Mouse (Mus musculus): ENCODE measurements around the gene Gm7982.
"Not testable (repeated sequence)": the region's sequence is repeated elsewhere in the genome, so short reads cannot be mapped to it uniquely, and the experiment has no call there.

The Gm7982 gene

DNA sequence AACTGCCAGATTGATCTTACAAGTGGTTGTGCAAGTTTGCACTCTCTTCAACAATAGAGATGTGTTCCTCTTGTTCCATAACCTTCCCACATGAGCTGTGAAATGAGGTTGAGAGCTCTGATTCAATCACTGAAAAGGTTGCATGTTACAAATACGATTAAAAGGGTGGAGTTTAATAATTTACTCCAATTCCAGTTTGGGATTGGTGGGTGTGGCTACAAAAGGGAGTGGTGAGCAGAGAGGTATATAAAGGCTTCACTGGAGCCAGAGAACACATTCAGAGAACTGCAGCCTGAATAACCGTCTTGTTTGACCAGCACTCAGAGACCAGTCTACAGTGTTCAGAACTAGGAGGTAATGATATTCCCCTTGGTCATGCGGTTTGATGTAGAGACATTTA is at the start of gene Gm7982:
TSS of gene Gm7982 (plus strand) at position 301 of the 400 bp plus-strand sequence.
- DNase-seq: not testable (repeated sequence)

DNA sequence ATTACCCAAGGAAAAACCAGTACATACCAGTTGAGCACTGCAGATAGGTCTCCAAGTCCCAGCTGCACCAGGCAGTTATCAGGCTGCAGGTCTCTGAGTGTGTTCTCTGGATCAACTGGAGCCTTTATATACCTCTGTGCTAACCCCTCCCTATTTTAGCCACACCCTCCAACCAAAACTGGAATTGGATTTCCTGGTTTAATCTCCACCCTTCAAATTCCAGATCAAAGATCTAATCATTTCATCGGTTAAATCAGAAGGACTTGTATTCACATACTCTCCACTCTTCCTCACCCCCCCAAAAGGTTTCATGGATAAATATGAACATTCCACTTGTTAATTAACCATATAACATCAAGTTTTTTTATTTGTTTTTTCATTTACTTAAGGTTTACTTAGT is 5.7 kb upstream of the Gm7982 start, which contains the start of gene Gm7978:
TSS of gene Gm7978 (minus strand) at position 101 of the 400 bp plus-strand sequence.
- DNase-seq: not testable (repeated sequence)

DNA sequence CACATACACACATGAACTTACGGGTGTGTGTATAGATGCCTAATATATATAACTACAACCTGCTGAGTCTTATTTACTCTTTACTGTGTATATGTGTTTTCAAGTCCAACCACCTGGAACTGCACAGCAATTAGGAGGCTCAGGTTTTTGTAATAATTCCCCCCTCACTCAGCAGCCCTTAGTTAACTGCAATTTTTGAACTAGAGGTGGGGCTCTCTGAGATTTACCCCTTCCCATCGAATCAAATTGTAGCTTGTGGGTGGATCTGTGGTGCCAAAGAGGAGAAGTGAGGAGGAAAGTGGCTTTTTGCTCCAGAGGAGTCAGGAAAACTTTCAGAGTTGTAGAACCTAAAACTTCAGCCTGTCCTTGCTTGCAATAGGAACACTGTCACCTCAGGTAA is 33.9 kb downstream of the Gm7982 start, which contains the start of gene E330014E10Rik:
TSS of gene E330014E10Rik (plus strand) at position 301 of the 400 bp plus-strand sequence.
- DNase-seq: not testable (repeated sequence)

All from liver (tissue).